Comparison of ENCODE assay signal across 8 mouse cellular contexts in genomic region chr8:84783919-84784581, GRCm38 (mm10). TPM values are rescaled to one million over a fixed set of nuclear protein-coding genes. Genes with fewer than 3 reads are reported as not detected.
A peak's percentile ranks its signal among the peaks of the same experiment; 100 is the strongest.
DNase-seq lines count a peak whose midpoint lies in the region; ATAC-seq and TF ChIP-seq lines count a peak whose summit lies in the region.

No protein-coding gene starts in this region.

- peaks cover 29% of the 10 kb centered on the region for H3K4me1 ChIP-seq in heart, embryonic 10.5 days
- H3K4me1 ChIP-seq in heart, embryonic 11.5 days (ENCODE audit: control insufficient read depth, insufficient read depth, low read length), result peaks cover 14% of the 10 kb centered on the region
- H3K4me1 ChIP-seq in limb, embryonic 13.5 days, result peaks cover 100% of the 10 kb centered on the region
- H3K4me1 ChIP-seq in stomach, postnatal 0 days (replicated peaks; ENCODE audit: control insufficient read depth, insufficient read depth), result peaks cover 31% of the 10 kb centered on the region

- TF ChIP-seq CTCF in stomach, postnatal 0 days (IDR thresholded peaks at IDR 0.05; ENCODE audit: low read depth), result no peak

- no peak overlapping the region for H3K4me3 ChIP-seq in heart, embryonic 10.5 days
- no peak overlapping the region for H3K4me3 ChIP-seq in heart, embryonic 11.5 days (ENCODE audit: low read depth, low read length)
- H3K4me3 ChIP-seq in limb, embryonic 13.5 days, result peak overlapping the region; percentile 34
- H3K4me3 ChIP-seq in stomach, postnatal 0 days (ENCODE audit: low read depth, low read length), result peak overlapping the region; percentile 27

- H3K4me2 ChIP-seq in heart, embryonic 11.5 days, result peak overlapping the region; percentile 24; the same call in 1 of the 2 replicates
- peak overlapping the region; percentile 60 for H3K4me2 ChIP-seq in limb, embryonic 13.5 days (replicated peaks)
- H3K4me2 ChIP-seq in stomach, postnatal 0 days (replicated peaks; ENCODE audit: low read depth), result peak overlapping the region; percentile 56

- under 1% methylated on average over 33 of the region's 33 CpGs for WGBS in heart, embryonic 10.5 days
- 1% methylated on average over 33 of the region's 33 CpGs for WGBS in heart, embryonic 11.5 days (ENCODE audit: insufficient replicate concordance)
- 5% methylated on average over 33 of the region's 33 CpGs for WGBS in limb, embryonic 13.5 days
- 30% methylated on average over 33 of the region's 33 CpGs for WGBS in stomach, postnatal 0 days

- TF ChIP-seq EP300 in stomach, postnatal 0 days (optimal IDR thresholded peaks at IDR 0.05), result no peak

- peaks cover 100% of the 10 kb centered on the region for H3K27me3 ChIP-seq in heart, embryonic 10.5 days (ENCODE audit: insufficient read depth, poor library complexity, severe bottlenecking)
- peaks cover 100% of the 10 kb centered on the region for H3K27me3 ChIP-seq in heart, embryonic 11.5 days (ENCODE audit: control insufficient read depth, insufficient read depth, low read length)
- H3K27me3 ChIP-seq in limb, embryonic 13.5 days, result peaks cover 96% of the 10 kb centered on the region
- H3K27me3 ChIP-seq in stomach, postnatal 0 days (ENCODE audit: control insufficient read depth, insufficient read depth, low read length), result no peaks in the 10 kb centered on the region

- H3K27ac ChIP-seq in heart, embryonic 10.5 days, result no peak overlapping the region
- H3K27ac ChIP-seq in heart, embryonic 11.5 days (ENCODE audit: low read depth, low read length), result no peak overlapping the region
- H3K27ac ChIP-seq in limb, embryonic 13.5 days, result no peak overlapping the region; the same call in 1 of the 2 replicates
- no peak overlapping the region for H3K27ac ChIP-seq in stomach, postnatal 0 days (replicated peaks)

- peak; percentile 76 for DNase-seq in heart, adult 18-20 months
- no peak for DNase-seq in heart, embryonic 10.5 days (ENCODE audit: low spot score)
- peak; percentile 75 for DNase-seq in brain, adult 2 months (ENCODE audit: low read depth, low spot score)
- no peak for DNase-seq in stomach, postnatal 0 days (ENCODE audit: low spot score)
- DNase-seq in urinary bladder, postnatal 4 days (ENCODE audit: low spot score in 2 of 2), result no peak
- no peak for DNase-seq in frontal cortex, postnatal 36 days (ENCODE audit: low spot score in 2 of 2)

- no peaks in the 10 kb centered on the region for H3K9me3 ChIP-seq in heart, embryonic 10.5 days
- no peaks in the 10 kb centered on the region for H3K9me3 ChIP-seq in heart, embryonic 11.5 days (replicated peaks; ENCODE audit: control insufficient read depth, low read length)
- no peaks in the 10 kb centered on the region for H3K9me3 ChIP-seq in limb, embryonic 13.5 days
- no peaks in the 10 kb centered on the region for H3K9me3 ChIP-seq in stomach, postnatal 0 days (ENCODE audit: control insufficient read depth, low read length)

- H3K36me3 ChIP-seq in heart, embryonic 10.5 days, result no peaks in the 10 kb centered on the region
- no peaks in the 10 kb centered on the region for H3K36me3 ChIP-seq in heart, embryonic 11.5 days (ENCODE audit: control insufficient read depth, insufficient read depth, low read length)
- H3K36me3 ChIP-seq in limb, embryonic 13.5 days, result peaks cover 4% of the 10 kb centered on the region; the same call in 1 of the 2 replicates
- H3K36me3 ChIP-seq in stomach, postnatal 0 days (ENCODE audit: control insufficient read depth, insufficient read depth, low read length), result 0 out of 2 replicates have a peak, but pooled peaks cover 2% of the 10 kb centered on the region

- ATAC-seq in heart, embryonic 11.5 days (replicated peaks; ENCODE audit: insufficient number of reproducible peaks, low FRiP score, low TSS enrichment), result no peak
- ATAC-seq in limb, embryonic 13.5 days (ENCODE audit: low FRiP score, low read depth), result no peak
- no peak for ATAC-seq in stomach, postnatal 0 days (ENCODE audit: low FRiP score, low TSS enrichment)

- H3K9ac ChIP-seq in heart, embryonic 11.5 days (ENCODE audit: low read depth, low read length), result 0 out of 2 replicates have a peak overlapping the region, but pooled peaks have one; percentile 5
- H3K9ac ChIP-seq in limb, embryonic 13.5 days, result peak overlapping the region; percentile 63
- H3K9ac ChIP-seq in stomach, postnatal 0 days (ENCODE audit: low read length), result peak overlapping the region; percentile 35

RNA-seq across cellular contexts. Expression of gene Nfix, which starts 16.1 kb away (rescaled TPM):
- total RNA-seq in heart, adult 18-20 months (2021), result 100 to 1,000 TPM; 250 to 260 TPM
- polyA plus RNA-seq in heart, embryonic 10.5 days (2016; fragmentation: Nextera tagmentation; extraction: Ambion mirVana), result 0.87 and 2.1 TPM in 2 replicates
- polyA plus RNA-seq in heart, embryonic 11.5 days (2014; fragmentation: Nextera tagmentation; extraction: Ambion mirVana), result 6.1 and 7.6 TPM in 2 replicates
- polyA plus RNA-seq in limb, embryonic 13.5 days (2015; fragmentation: Nextera tagmentation; extraction: Ambion mirVana), result 46.9 and 48.0 TPM in 2 replicates
- 36.5 and 36.6 TPM in 2 replicates for polyA plus RNA-seq in stomach, postnatal 0 days (2015; fragmentation: Nextera tagmentation; extraction: Ambion mirVana)

RNA-seq across cellular contexts. Expression of gene Dand5, which starts 38.6 kb away (rescaled TPM):
- total RNA-seq in heart, adult 18-20 months (2021), result 10 to 100 TPM; 10.0 to 13.2 TPM
- polyA plus RNA-seq in heart, embryonic 10.5 days (2016; fragmentation: Nextera tagmentation; extraction: Ambion mirVana), result 5.3 TPM in 2 replicates
- 5.0 and 6.0 TPM in 2 replicates for polyA plus RNA-seq in heart, embryonic 11.5 days (2014; fragmentation: Nextera tagmentation; extraction: Ambion mirVana)
- 6.3 TPM in 2 replicates for polyA plus RNA-seq in limb, embryonic 13.5 days (2015; fragmentation: Nextera tagmentation; extraction: Ambion mirVana)
- polyA plus RNA-seq in stomach, postnatal 0 days (2015; fragmentation: Nextera tagmentation; extraction: Ambion mirVana), result 3.3 TPM in 2 replicates

RNA-seq across cellular contexts. Expression of gene Gadd45gip1, which starts 47.3 kb away (rescaled TPM):
- 10 to 100 TPM; 31.5 to 35.7 TPM for total RNA-seq in heart, adult 18-20 months (2021)
- polyA plus RNA-seq in heart, embryonic 10.5 days (2016; fragmentation: Nextera tagmentation; extraction: Ambion mirVana), result 57.3 and 60.5 TPM in 2 replicates
- polyA plus RNA-seq in heart, embryonic 11.5 days (2014; fragmentation: Nextera tagmentation; extraction: Ambion mirVana), result 51.5 and 52.2 TPM in 2 replicates
- polyA plus RNA-seq in limb, embryonic 13.5 days (2015; fragmentation: Nextera tagmentation; extraction: Ambion mirVana), result 48.1 and 48.4 TPM in 2 replicates
- 38.5 and 39.3 TPM in 2 replicates for polyA plus RNA-seq in stomach, postnatal 0 days (2015; fragmentation: Nextera tagmentation; extraction: Ambion mirVana)

RNA-seq across cellular contexts. Expression of gene Rad23a, which starts 56.4 kb away (rescaled TPM):
- 10 to 100 TPM; 88.5 to 96.7 TPM for total RNA-seq in heart, adult 18-20 months (2021)
- polyA plus RNA-seq in heart, embryonic 10.5 days (2016; fragmentation: Nextera tagmentation; extraction: Ambion mirVana), result 137 and 154 TPM in 2 replicates
- polyA plus RNA-seq in heart, embryonic 11.5 days (2014; fragmentation: Nextera tagmentation; extraction: Ambion mirVana), result 125 and 127 TPM in 2 replicates
- polyA plus RNA-seq in limb, embryonic 13.5 days (2015; fragmentation: Nextera tagmentation; extraction: Ambion mirVana), result 106 TPM in 2 replicates
- polyA plus RNA-seq in stomach, postnatal 0 days (2015; fragmentation: Nextera tagmentation; extraction: Ambion mirVana), result 69.8 and 70.6 TPM in 2 replicates

Comparison
In these comparisons a context has a peak if more than half of its experiments do, and no peak if none do; other contexts are left out.
1. DNase-seq: peak in heart, adult 18-20 months (2 of 2) and brain, adult 2 months (single experiment); none in heart, embryonic 10.5 days (single experiment), stomach, postnatal 0 days (single experiment), urinary bladder, postnatal 4 days (0 of 2) and frontal cortex, postnatal 36 days (0 of 2).
2. H3K4me3 ChIP-seq: peak in limb, embryonic 13.5 days (single experiment) and stomach, postnatal 0 days (single experiment); none in heart, embryonic 10.5 days (single experiment) and heart, embryonic 11.5 days (single experiment).
3. H3K9ac ChIP-seq: peak in every context shown above with its lines; median percentile 63 in limb, embryonic 13.5 days; 35 in stomach, postnatal 0 days; 5 in heart, embryonic 11.5 days.
4. Peak in every context shown above with its lines, with median percentiles within 50 percentile points of each other: H3K4me2 ChIP-seq.